Mouse (Mus musculus) cerebellum, adult 11-12 months (tissue): Measurements from ENCODE around the gene Tesc.

ENCODE experiments used
- DNase-seq: peaks from one replicate; pipeline ENCODE4 v3.0.0; 2022

Gene Tesc

GRCm38 (mm10) chr5:118027698-118028190 lies at the start of gene Tesc:
Tesc (plus strand) TSS chr5:118027743.
- peak; percentile 74 for DNase-seq

DNA sequence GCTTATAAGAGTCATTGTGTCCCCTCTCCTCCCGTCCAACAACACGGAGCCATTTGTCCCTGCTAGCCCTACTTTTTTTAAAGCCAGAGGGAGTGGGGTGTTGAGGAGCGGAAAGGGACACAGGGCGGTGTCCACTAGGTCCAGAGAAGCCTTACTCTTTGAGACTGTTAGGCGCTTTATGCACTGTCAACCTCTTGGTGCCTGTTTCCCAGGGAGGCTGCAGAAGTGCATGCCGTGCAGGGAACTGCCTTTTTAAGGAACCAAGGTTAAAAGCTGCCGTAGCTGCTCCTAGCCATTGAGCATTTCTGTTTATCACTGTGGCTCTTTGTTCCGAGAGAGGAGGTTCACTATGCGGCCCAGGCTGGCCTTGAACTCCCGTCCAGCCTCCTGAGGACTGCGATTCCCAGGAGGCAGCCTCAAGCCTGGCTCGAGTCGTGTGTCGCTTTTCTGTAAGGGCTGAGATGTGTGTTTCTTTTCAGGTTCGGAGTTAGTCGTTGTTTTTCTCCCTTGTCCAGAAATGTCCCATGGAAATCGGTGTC lies 49.3 kb upstream of the Tesc start:
- DNase-seq = no peak

- DNase-seq = no peak
Measured at GRCm38 (mm10) chr5:117979082-117979481, 48.5 kb upstream of the Tesc start.

DNA sequence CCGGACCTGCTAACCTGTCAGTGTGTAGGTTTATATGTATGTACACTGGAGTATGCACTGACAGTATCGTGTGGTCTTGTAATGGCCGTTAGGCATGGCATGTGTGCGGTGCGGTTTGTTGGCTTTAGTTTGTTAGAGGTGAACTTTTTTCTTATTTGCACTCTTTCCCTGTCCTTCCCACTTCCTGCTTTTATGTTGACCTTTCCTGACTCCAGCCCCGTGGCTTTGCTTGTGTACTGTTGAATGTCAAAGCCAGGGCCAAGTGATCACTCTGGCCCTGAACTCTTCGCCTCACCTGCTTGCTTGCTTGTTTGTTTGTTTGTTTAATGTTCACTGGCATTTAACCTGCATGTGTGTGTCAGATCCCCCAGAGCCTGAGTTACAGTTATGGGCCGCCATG lies 46.6 kb upstream of the Tesc start:
- no peak for DNase-seq

GRCm38 (mm10) chr5:117981943-117982342 lies 45.6 kb upstream of the Tesc start:
- no peak for DNase-seq

- DNase-seq = peak; percentile 14
Measured at GRCm38 (mm10) chr5:117986327-117986726, 41.2 kb upstream of the Tesc start.

GRCm38 (mm10) chr5:117987891-117988290 lies 39.7 kb upstream of the Tesc start:
- DNase-seq = no peak

DNA sequence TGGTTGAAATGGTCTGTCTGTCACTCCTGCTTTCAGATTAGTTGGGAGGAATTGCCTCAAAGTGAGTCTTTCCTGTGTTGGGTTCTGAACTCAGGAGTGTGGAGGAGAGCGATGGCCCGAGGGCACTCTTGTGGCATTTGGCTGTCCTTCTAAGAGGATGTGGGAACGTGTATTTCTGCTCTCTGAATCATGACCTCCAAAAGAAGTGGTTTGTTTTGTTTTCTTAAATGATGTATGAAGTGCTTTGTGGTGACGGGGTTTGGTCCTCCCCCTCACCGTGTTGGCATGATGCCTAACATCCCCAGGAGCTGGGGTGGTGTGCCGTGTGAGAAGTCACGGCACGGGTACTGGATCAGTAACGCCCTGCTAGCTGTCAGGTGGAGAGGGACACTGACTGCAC lies 39.2 kb upstream of the Tesc start:
- DNase-seq = no peak

GRCm38 (mm10) chr5:117989773-117990172 lies 37.8 kb upstream of the Tesc start:
- no peak for DNase-seq

GRCm38 (mm10) chr5:117990957-117991356 lies 36.6 kb upstream of the Tesc start:
- no peak for DNase-seq

DNA sequence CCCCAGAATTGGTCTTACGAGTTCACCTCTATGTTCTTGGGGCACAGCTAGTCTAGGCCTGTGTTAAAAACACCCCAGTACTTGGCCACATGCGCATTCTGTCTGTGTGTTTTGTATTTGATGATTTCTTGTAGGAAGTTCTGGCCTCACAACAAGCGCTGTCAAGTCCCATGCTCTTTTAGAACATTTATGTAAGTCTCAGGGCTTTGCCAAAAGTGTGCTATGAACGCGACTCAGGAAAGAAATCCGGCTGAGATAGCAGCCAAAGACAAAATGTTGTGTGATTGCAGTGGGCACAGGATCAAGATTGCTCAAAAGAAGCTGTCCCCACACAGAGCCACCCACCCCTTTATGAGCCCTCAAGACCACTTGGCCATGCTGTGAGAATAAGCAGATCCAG lies 34.0 kb upstream of the Tesc start:
- DNase-seq = no peak

DNA sequence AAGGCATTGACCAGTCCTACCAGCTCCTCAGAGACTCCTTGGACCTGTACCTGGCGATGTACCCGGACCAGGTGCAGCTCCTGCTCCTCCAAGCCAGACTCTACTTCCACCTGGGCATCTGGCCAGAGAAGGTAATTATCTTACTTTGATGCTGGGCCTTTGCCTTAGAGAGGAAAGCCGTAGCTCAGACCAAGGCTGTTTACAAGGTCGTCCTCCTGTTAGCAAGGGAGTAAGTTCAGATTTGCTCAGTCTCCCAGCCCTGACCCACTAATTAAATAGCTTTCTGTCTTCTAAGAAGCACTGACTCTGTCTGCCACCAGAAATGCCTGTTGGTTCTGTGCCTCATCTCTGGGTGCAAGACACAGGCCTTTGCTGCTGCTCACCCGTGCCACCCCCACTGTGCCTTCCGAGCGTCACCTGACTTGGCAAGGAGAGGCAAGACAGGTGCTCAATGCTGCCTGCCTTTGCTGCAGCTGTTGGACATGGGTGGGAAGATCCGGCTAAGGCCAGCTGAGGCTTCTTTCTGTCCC lies 32.1 kb upstream of the Tesc start:
- peak; percentile 74 for DNase-seq

- DNase-seq = no peak
Measured at GRCm38 (mm10) chr5:117995911-117996310, 31.6 kb upstream of the Tesc start.

DNA sequence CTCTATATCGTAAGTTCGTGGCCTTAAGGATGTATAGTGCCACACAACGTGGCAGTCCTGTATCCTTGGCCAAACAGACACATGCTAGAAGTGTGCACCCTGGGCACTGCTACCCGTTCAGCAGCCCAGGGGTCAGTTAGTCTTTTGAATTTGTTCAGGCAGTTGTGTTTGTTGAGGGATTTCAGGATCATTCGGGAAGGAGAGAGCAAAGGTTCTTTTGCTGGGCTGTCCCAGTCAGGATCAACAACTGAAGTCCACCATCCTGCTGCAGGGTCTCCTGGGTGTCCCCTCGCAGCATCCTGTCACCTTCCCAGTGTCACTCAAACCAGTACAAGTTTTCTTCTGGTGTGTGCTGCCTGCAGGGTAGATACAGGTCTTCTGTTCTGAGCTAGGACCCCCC lies 31.0 kb upstream of the Tesc start:
- no peak for DNase-seq

GRCm38 (mm10) chr5:117997434-117997970 lies 30.0 kb upstream of the Tesc start:
- no peak for DNase-seq

- no peak for DNase-seq
Measured at GRCm38 (mm10) chr5:117999061-117999460, 28.5 kb upstream of the Tesc start.

GRCm38 (mm10) chr5:117999584-117999983 lies 28.0 kb upstream of the Tesc start:
- no peak for DNase-seq

DNA sequence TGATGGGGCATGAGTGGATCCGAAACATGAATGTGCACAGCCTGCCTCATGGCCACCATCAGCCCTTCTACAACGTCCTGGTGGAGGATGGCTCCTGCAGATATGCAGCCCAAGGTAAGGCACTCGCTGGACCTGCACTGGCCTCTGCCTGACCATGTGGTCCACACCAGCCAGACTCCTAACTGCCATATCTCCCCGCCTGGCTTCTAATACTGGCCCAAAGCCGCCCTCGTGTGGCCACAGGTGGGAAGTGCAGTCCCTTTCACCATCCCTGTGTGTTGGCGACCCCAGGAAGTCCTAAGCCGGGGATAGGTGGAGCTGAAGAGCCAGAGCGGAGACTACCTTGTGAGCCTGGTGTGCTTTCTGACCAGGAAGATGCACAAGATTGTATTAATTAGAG lies 25.5 kb upstream of the Tesc start:
- peak; percentile 71 for DNase-seq

DNA sequence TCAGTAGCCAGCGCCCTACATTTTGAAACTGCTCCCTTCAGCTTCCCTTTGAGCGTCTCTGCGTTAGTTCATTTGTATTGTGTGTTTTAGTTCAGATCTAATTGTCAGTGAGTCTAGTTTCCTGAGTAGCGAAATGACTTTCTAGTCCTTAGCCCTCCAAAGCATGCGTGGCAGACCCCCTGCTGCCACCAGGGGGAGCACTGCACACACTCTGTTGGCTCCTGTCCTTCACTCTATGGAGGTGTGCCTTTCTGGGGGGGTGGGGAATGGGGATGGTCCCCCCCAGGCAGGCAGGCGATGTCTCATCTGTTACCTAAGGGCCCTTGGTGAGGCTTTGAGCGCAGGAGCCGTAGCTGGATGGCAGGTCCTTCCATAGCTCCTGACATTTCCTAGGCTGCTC lies 22.9 kb upstream of the Tesc start:
- DNase-seq = peak; percentile 68

DNA sequence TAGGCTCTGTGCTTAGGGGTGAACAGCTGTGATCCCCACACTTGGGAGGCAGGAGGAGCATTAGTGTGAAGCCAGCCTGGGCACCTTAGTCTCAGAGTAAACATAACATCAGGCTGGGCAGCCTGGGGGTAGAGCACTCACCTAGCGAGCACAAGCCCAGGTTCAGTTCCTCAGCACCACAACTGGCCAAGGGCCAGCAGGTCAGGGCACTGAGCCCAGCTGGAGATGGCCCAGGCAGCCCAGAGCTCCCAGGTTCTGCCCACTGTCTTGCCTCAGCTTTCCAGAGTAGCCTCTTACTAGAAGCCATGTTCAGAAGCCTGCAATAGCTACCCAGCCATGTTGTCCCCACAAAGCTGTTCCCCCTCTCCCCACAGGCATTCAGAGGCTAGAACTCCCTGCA lies 21.8 kb upstream of the Tesc start:
- DNase-seq = peak; percentile 82

GRCm38 (mm10) chr5:118008344-118008743 lies 19.2 kb upstream of the Tesc start:
- no peak for DNase-seq

DNA sequence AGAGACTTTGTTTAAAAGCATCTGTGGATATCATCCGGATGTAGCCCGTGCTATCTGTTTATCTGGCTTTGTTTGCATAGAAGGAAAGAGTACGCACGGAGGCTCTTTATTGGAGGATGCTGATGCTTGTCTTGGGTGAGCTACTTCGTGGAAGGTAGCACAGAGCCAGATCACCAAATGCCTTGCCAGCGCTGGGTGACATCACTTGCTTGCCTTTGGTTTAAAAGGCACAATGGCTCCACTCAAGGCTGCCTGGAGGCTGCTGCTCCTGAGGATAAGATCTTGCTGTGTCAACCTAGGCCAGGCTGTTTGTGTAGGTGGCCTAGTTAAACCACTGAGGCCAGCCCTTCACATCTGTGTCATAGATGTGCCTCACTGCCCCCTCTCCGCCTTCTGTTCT lies 16.7 kb upstream of the Tesc start:
- no peak for DNase-seq

- DNase-seq = no peak
Measured at GRCm38 (mm10) chr5:118011796-118012195, 15.7 kb upstream of the Tesc start.

DNA sequence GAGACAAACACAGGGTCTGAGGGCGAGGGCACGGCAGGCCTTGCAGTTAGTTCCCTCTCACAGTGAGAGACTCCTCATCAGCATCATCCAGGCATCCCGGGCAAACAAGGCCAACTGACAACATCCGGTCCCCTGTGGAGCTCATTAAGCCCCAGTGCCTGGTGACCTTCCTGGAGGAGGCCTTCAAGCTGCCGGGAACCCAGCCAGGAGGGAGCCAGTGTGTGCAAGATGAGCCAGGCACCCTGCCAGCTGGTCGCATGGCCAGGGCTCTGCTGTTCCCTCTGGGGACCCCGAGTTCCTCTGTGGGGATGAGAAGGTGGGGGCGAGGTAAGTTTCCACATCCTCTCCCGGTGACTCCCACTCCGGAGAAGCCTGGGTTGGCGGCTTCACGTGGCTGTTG lies 12.5 kb upstream of the Tesc start:
- DNase-seq = peak; percentile 87

DNA sequence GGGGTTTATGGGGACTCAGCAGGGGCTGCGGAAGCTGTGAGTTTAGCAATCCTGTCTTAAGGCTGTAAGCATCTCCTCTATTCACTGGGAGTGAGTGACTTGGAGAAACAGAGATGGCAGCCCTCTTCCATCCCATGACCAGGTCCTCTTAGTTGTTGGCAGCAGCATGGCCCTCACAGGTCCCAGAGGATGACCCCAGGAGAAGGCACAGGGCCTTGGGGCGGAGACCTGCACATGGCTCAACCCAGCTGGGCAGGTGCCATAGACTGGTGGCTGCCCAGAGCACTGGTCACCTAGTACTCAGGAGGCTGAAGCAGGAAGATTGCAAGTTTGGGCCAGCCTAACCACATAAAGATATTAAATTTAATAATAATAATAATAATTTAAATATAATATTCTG lies 11.9 kb upstream of the Tesc start:
- DNase-seq = no peak
